Mouse (Mus musculus): ENCODE data around the gene Mrps33. TPM values are rescaled to one million over a fixed set of nuclear protein-coding genes. Genes with fewer than 3 reads are reported as not detected.

Mrps33 gene
- total RNA-seq (2021), result 79.0 and 91.7 TPM in 2 replicates
- long read RNA-seq, experiment 1, transcript Mrps33-202 (3 exons, 500 nt), result minor isoform, 9 of 156 reads
- long read RNA-seq, experiment 1, transcript Mrps33-201 (3 exons, 1,107 nt), result major isoform, 139 of 156 reads
- long read RNA-seq, experiment 1, partial matches to known transcripts, result 3 of 156 reads
- long read RNA-seq, experiment 1, other reads (novel, unspliced or antisense), result 4 of 156 reads
- long read RNA-seq, experiment 2, transcript Mrps33-202 (3 exons, 500 nt), result minor isoform, 13 of 193 reads
- long read RNA-seq, experiment 2, transcript Mrps33-201 (3 exons, 1,107 nt), result major isoform, 169 of 193 reads
- long read RNA-seq, experiment 2, partial matches to known transcripts, result 7 of 193 reads
- long read RNA-seq, experiment 2, other reads (novel, unspliced or antisense), result 4 of 193 reads

DNA sequence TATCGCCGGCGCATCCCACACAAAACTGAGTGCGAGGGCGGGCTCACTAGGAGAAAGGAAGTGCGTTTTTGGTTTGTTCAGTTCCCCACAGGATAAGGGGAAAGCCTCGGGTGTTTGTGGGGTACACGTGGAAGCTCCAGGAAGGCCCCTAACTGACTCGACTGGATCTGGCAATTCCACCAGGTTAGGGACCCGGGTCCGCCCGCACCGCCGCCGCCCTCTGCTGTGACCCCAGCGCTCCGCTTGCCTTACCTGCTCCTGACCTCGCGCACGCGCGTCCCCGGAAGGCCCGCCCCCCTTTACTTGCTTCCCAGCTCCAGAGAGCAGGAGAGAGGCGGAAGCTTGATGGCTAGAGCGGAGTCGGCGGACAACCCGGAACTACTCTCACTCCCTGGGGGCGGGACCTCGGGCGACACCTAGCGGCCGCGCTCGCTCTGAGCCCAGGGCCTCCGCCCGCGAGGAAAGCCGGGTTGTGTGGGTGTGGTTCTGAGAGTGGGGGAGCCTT lies at the start of gene Mrps33:
TSS of gene Mrps33 (minus strand) at position 377 of the 505 bp plus-strand sequence.
- peak; percentile 98 for DNase-seq

DNA sequence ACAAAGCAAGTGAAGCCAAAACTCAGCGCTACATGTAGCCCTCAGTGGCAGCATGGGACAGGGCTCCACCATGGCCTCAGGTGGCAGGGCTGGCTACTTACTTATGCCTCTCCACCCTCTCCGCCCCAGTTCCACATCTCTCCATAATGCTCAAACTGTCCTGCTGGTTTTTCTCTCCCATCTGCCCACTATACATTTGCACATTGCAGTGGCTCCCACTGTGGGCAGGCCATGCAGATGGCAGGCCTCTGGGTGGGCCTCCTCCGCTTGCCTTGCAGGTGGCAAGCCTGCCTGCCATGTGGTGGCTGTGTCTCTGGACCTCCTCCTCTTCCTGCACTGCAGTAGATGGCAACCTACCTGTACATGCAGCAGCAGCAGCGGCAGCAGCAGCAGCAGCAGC lies 38.9 kb upstream of the Mrps33 start:
- DNase-seq, result no peak

DNA sequence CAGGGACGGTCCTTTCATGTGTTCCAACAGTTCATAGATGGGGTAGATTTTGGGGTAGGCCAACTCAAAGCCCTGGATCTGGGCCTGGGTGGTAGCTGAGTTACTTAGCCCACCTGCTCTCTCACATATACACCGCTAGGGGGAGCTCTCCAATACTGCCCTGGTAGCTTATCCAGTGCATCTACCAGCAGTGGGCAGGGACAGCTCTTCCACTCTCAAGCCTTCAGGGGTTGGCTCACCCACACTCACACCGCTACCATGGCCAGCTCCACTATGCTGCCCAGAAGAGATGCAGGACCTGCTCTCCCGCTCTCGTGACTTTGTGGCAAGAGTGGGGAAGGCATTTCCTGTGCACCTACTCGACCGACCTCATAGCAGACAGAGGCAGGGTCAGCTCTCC lies 38.0 kb upstream of the Mrps33 start:
- peak; percentile 27 for DNase-seq

DNA sequence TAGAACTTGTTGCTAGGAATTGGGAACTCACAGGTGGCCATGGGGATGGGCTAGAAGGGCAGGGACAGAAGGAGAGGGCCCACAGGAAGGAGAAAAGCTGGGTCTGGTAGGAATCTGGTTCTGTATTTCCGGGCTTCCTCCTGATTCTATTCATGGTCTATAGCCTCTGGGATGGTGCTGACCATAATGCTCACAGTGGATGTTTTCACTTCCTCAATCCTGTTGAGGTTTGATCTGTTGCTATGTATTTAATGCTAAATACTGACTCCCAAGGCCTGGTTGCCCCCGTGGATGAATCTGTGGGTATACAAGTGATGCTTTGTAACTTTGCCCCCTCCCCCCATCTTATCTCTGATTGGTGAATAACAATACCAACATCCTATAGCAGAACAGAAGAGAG lies 36.8 kb upstream of the Mrps33 start:
- DNase-seq, result no peak

DNA sequence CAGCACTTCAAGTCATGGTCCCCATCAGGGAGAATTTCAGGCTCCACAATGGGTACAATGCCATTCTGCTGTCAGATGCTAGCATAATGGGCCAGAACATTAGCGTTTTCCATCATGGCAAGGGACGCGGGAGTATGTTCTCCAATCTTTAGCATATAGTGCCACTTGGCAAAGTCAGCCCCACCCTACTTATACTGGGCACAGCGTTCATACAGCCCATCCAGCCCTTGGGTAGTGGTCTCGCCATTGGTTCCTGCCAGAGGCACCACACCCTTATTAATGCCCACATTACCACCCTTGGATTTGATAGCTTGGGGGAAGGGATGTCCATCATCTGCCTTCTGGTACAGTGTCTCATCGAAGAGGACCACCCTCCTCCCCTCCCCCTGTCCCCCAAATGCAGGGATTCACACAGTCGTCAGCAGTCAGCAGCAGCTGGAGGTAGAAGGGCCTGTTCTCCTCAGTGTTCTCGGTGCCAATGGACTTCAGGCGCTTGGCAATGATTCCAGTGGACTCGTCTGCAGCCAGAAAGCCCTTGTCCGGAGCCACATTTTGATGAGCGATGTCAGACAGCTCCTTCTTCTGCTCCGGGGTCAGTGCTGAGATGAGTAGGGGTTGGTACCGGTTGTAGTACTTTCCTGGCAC lies 33.0 kb upstream of the Mrps33 start:
- no peak for DNase-seq

DNA sequence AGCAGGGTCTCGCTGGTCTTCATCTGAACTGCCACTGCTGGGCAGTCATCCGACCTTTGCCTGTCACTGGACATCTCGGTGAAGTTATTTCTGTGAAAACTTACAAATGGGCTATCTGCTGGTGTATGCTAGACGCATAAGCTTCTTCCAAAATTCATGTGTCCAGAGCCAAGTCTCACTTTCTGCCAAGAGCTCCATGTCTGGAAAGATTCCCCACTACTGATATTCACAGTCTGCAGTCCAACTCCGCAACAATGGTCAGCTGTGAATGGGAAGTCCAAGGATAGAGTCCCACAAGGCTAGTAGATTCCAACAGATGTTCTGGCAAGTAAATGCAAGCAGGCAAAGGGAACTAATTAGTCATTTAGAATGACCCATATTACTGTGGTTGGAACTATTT lies 17.9 kb upstream of the Mrps33 start:
- no peak for DNase-seq

DNA sequence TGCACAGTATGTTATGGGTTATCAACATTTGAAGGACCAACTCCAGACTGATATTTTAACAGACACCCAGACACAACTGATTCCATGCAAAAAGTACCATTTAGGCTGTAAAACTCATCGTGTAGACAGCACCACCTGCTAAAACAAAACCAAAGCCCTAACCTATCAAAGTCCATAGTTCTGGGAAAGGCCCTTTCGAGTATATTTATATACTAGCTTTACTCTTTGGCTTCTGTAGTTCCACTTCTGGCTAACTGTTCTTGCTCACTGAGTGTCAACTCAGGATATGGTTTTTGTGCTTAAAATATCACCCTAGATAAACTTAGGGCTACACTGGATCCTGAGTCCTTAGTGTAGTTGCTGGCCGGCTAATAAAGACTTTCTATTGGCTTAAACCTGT lies 10.5 kb upstream of the Mrps33 start:
- DNase-seq, result no peak

DNA sequence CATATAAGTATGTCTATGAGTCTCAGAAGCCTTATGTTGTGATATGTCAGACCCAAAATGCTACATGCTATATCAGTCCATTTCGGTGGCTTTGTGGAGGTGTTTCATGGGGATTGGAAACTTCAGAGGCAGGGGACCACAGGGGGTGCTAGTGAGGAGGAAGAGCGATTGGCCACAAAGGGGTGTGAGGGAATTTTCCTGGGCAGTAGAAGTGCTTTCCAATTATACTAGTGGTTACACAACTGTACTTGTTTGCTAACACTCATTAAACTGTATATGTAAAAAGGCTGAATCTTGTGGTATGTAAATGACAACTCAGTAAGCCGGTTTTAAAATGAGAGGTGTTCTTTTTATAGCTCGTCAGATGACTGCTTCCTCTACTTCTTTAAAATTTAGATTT lies 8.1 kb upstream of the Mrps33 start:
- no peak for DNase-seq

DNA sequence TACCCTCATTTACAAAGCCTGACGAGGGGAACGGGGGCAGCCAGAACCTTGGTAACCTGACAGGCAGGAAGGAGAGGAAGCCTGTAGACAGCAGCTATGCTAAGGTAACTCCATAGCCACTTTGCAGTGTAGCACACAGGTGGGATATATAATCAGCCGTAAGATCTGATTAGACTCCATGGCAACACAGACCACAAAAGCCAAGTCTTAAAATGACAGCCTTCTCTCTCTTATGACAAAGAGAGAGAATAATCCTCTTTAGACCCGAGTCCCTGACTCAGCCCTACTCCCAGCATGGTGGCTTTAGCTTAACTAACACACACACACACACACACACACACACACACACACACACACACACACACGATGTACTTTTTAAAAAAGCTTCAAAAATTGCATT lies 2.3 kb downstream of the Mrps33 start:
- no peak for DNase-seq

DNA sequence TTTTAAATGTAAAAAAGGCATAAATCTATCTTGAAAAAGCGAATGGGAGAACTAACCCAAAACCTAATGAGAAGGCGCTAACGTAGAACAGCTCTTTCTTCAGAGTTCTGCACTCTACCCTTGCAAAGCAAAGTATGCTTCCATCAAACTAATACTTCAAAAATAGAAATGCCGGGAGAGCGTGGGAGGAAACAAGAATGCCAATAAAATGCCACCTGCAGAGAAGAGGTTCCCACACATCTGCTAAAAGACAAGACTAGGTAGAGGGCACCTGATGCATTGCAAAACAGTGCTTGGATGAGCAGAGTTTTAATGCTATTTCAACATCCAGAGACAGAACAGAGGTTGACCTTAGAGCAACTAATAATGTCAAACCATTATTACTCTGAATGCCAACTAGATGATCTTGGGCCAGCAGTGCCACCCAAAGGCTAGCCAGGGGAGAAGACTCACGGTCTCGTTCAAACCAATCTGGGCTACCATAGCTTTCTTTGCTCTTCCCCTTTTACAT lies 3.7 kb downstream of the Mrps33 start:
- DNase-seq, result peak; percentile 12

DNA sequence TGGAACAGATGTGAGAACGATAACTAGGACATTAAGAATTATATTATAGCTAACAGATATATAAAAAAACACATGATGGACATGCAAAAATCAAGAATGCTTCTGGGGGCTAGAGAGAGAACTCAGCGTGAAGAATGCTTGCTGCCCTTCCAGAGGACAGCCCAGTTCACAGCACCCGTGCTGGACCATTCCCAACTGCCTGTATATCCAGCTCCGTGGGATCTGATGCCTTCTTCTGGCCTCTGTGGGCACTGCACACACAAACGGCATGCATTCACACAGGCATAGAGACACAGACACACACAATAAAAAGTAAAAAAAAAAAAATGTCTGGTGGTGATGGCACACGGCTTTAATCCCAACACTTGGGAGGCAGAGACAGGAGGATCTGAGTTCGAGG lies 4.5 kb downstream of the Mrps33 start:
- no peak for DNase-seq

DNA sequence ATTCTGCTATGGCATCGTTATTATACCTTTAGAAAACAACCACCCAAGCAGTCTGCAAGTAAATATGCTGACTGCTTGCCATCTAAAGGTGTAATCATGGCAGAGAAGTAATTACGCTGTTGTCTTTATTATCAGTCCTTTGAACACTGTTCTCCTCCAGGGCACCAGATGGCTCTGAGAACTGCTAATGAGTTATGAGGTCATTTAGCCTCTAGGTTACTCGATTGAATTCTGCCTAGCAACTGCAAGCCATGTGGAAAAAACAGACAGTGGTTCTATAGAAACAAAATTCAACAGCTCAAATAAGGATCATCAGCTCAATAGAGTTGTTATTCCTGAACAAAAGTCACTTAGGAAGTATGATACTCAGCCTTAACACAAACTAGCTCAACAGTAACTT lies 4.9 kb downstream of the Mrps33 start:
- no peak for DNase-seq

DNA sequence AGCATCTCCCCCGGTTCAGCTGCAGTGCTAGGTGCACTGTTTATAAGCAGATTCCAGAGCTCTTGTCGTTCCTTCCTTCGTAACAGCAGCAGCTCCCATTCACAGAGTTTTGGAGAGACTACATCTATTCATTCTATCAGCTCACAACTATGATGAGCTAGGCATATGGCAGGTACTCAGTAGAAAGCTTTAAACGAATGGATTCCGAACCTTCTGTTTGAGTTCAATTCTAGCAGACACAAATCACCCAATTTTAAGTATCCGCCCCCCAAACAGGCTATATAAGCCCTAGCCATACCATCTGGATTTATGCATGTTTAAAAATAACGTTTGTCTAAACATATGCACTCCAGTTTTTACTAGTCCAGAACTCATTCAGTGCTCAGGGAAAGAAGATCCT lies 9.8 kb downstream of the Mrps33 start:
- no peak for DNase-seq

DNA sequence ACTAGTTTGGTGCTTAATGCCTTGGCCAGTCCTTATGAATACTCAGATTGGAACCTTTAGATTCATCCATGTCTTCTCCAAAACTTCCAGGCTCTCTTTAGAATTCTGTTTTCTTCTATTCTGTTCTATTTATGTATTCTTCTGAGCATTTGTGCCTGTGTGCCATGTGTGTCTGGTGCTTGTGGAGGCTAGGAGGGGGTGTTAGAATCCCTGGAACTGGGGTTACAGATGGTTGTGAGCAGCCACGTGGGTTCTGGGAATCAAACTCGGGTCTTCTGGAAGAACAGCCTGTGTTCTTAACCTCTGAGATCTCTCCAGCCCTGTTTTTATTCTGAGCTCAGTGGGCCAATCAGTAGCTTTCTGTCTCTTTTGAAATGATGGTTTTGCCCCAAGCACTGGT lies 13.7 kb downstream of the Mrps33 start:
- no peak for DNase-seq

DNA sequence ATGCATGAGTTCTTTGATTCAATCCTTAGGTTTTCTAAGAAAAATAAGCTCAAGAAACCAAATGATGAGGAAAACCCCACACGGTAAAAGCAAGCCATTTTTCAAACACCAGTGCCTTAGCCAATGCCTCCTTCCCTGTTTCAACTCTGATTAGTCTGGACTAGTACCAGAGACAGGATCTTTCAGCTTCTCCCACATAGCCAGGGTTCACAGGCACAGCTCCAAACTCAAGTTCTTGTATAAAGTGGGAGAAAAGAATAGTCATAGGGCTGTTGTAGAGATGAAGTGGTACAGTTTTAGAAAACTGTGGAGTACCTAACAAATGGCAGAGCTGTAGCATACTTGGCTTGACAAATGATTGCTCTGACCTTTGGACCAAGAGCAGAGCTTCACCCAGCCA lies 14.6 kb downstream of the Mrps33 start:
- DNase-seq, result no peak

DNA sequence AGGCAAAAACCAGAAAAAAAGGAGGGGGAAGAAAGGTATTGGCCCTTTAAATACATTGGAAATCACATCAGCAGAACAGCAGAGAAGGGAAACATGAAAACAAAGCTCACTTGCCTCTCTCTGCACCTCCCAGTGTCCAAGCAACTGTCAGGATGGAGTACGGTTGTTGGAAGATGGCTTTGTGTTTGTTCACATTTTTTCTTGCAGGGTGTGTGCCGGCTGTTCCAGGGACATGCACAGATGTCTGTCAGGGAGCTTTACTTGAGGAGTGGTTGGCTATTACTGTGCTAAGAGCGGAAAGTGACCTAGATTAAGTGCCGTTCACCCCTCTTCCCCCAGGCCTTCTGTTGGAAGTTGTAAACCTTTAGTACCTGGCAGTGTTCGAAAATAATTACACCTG lies 19.0 kb downstream of the Mrps33 start:
- no peak for DNase-seq

DNA sequence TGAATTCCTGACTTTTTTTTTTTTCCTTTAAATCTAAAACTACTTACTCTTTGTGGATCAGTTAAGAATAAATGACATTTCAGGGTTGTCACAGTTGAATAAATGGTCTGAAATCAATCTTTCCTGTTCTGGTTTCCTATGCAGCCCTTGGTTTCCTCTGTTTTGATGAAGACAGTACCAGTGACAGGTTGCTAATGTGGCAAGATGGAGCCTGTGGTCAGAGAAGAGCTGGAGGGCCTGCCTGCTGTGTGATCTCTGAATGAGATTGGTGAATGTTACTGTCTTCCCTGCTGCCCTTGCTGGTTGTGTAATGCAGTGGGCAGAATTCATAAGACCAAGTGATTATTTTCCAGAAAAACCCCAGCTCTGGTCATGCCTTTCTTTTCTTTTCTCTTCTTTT lies 22.4 kb downstream of the Mrps33 start:
- DNase-seq, result no peak

DNA sequence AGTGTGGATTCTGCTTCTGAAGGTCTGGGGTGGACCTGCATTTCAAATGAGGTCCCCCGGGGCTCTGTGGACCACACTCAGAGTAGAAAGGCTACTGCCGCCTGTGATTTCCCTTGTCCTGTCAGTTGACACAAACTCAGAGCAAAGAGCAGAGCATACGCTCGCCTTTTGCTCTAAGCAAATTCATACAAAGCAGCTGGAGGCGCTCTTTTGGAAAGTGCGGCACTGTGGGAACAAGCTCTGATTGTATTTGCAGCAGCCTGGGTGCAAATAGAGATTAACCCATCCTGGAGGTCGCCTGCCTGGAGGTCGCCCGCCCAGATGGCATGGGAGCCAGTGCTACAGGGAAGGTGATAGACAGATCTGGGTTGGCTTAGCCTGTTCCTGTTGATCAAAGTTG lies 23.0 kb downstream of the Mrps33 start:
- no peak for DNase-seq

DNA sequence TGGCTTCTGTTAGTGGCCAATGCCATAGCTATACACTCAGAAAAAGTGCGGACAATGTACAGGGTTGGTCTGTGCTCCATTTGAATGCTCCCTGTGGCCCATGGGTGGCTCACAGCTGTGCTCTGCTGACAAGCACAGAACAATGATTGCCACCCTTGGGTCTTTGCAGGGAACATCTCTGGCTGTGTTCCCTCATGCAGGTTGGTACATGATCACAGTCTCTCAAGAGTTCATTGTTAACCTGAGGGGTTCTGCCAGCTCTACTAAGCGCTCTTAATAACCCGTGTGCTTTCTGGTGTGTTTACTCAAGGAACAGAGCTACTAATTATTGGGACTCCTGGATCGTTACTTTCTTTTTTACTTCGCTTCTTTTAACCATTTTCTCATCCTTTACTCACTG lies 24.8 kb downstream of the Mrps33 start:
- no peak for DNase-seq

DNA sequence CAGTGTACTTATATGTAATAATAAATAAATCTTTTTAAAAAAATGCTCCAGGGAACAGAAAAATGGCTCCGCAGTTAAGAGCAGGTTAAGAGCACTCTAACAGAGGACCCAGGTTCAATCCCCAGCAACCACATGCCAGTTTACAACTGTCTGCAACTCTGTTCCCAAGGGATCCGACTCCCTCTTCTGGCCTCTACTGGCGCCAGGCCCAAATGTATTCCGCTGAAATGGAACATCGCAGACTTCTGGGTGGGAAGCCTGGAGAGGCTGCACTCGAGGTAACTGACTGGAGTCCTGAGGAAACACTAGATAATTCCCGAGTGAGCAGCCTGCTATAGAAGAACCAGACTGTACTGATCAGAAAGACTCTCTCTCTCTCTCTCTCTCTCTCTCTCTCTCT lies 27.3 kb downstream of the Mrps33 start:
- peak; percentile 9 for DNase-seq

DNA sequence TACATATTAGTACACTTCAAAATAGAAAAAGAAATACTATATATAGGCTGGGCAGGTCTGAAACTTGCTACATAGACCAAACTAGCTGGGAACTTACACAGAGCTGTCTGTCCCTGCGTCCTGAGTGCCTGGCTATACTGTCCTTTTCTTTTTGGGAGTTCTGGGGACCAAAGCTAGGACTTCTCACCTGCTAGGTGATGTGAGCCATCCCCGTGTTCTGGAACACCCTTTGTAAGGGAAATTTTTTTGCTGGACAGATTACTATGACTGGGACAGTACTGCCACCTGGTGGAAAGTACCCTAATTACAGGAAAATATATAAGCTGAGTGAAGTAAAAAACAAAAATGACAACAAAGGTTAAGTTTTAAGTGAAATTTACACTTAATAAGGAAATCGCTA lies 28.2 kb downstream of the Mrps33 start:
- peak; percentile 43 for DNase-seq

DNA sequence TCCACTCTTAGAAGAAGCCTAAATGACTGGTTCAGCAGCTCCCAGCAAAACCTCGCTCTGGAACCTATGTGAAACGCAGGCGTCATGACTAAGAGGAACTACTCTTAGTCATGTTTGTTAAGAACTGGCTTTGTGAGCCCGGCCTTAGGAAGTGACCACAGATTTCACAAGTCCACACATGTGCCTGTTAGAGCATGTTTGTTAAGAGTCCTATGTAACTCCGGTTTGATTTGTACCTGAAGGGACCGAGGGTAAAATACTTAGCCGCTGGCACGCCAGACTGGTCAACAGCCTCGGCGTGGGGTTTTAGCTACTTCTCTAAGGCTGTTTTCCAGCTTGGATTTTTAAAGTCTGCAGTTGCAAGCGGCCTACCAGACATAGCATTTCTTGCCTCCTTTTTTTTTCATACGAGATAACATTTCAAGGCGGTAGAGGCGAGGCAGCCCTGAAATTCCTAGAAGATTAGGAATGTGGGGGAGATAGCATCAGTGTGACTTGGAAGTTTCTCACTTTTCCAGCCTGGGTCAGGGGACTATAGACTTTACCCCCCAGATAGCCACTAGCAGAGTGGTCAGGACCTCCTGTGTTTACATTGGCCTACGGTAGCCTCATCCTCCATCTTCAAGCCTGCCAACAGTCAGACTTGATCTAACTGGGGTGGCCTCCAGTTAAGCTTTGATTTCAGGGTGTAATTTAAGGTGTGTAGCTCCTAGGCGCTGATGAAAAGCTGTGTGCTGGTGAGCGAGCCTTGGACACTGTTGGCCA lies 28.8 kb downstream of the Mrps33 start:
- DNase-seq, result peak; percentile 34

Measured in adrenal gland, postnatal 14 days (tissue).